Mouse (Mus musculus) embryonic fibroblast, embryonic 13.5 days (primary cell): ENCODE measurements around the gene Ss18l2.

Experiments used
- CTCF ChIP-seq: IDR thresholded peaks from 2 replicates; pipeline ENCODE4 v1.5.1; 2011; ENCODE audit warnings: mild to moderate bottlenecking, control low read depth, low read length, moderate library complexity, borderline replicate concordance; ENCODE audit not compliant: insufficient read depth
- POLR2A ChIP-seq: IDR thresholded peaks from 2 replicates; pipeline ENCODE4 v1.6.1; 2011; ENCODE audit warnings: low read depth, mild to moderate bottlenecking, control low read depth, low read length, moderate library complexity

DNA sequence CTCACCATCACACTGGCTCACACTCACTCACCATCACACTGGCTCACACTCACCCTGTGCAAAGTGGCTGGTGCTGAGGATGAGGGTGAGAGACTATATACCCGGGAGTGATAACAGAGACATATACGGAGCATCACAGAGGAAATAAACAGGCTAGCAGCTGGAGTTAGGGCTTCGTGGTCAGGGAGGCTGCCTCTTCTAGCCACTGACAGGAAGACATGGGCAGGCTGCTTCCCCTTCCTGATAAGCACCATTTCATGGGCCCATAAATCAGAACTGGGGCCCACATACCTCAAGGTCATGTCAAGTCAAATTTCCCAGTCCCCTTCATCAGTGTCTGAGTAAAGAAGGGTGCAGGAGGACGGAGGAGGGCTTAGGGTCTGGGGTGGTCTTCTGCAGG lies 33.1 kb upstream of the Ss18l2 start:
- TF ChIP-seq POLR2A (no peak), CTCF (no peak)
